ENCODE assay signal across 12 mouse cellular contexts in the genomic region with DNA sequence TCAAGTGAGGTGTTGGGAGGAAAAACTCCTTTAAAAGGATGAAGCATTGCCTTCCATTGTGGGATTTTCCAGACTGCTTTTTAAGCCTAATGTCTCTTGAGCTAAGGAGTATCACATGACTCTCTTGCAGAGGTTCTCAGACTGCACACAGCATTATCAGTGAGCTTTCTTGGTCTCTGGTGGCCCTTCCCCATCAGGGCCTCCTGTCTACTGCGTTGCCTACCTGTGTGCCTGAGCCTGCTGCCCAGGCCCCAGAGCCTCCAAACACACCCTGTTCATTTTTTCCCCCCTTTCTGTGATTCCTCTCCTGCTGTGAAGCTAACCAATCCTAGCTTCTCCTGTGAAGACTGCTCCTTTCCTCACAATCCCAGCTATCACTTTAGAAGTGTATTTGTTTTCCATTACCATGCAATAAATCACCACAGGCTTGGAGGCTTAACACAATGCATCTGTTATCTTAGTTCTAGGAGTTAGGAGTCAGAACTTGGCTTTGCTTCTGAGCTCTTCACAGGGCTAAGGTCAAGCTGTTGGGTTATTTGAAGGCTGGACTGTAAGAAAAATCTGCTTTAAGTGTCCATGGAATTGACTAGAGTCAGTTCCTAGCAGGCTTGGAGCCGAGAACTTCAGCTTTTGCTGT.
DNase-seq lines count a peak whose midpoint lies in the region; ATAC-seq and TF ChIP-seq lines count a peak whose summit lies in the region.
"Had no signal": no experiment of that assay in that cellular context is flagged by ENCODE, and none has a peak within 500 bp of the region (broad histone marks: within the 10 kb centered on the region; RNA-seq: fewer than 3 reads in every experiment).

No protein-coding gene starts in this region.

- H3K27ac ChIP-seq in kidney, postnatal 0 days: 0 out of 2 replicates have a peak overlapping the region, but pooled peaks have one; percentile 1
- H3K27ac ChIP-seq: hindbrain, embryonic 15.5 days; liver, embryonic 15.5 days; neural tube, embryonic 15.5 days had no signal

- ATAC-seq in kidney, postnatal 0 days (replicated peaks; ENCODE audit: low FRiP score, low read depth): no peak
- ATAC-seq in erythroid progenitor cell, adult 5-6 weeks (replicated peaks; ENCODE audit: low FRiP score, poor library complexity, severe bottlenecking): no peak
- ATAC-seq: activated CD4-positive, CD25-positive, alpha-beta regulatory T cell, adult 4 months had no signal

- H3K4me1 ChIP-seq in kidney, postnatal 0 days (replicated peaks; ENCODE audit: insufficient read depth, low read length): peaks cover 5% of the 10 kb centered on the region; the same call in 1 of the 2 replicates
- H3K4me1 ChIP-seq: hindbrain, embryonic 15.5 days; liver, embryonic 15.5 days had no signal

- no peak overlapping the region for H3K9ac ChIP-seq in kidney, postnatal 0 days (ENCODE audit: low read depth, low read length)
- H3K9ac ChIP-seq: hindbrain, embryonic 15.5 days; liver, embryonic 15.5 days; neural tube, embryonic 15.5 days had no signal

- peak; percentile 4 for DNase-seq in kidney, adult 11 months
- DNase-seq in kidney, adult 18-20 months: no peak
- peak; percentile 6 for DNase-seq in ovary, adult 18-20 months (ENCODE audit: low spot score)
- DNase-seq in ovary, postnatal 10 days (ENCODE audit: low spot score): no peak
- DNase-seq in kidney, postnatal 0 days (ENCODE audit: low spot score): peak; percentile 86
- no peak for DNase-seq in spleen, adult 18-20 months
- DNase-seq: heart, adult 18-20 months had no signal

- TF ChIP-seq CTCF in kidney, postnatal 0 days (IDR thresholded peaks at IDR 0.05; ENCODE audit: low read depth): no peak

- H3K27me3 ChIP-seq in kidney, postnatal 0 days (ENCODE audit: insufficient read depth, low read length): no peaks in the 10 kb centered on the region
- H3K27me3 ChIP-seq: hindbrain, embryonic 15.5 days; liver, embryonic 15.5 days; neural tube, embryonic 15.5 days had no signal

- H3K9me3 ChIP-seq in kidney, postnatal 0 days (replicated peaks; ENCODE audit: low read length): no peaks in the 10 kb centered on the region
- H3K9me3 ChIP-seq: hindbrain, embryonic 15.5 days; liver, embryonic 15.5 days; neural tube, embryonic 15.5 days had no signal

- WGBS in kidney, postnatal 0 days: 38% methylated on average over 2 of the region's 2 CpGs

- no peak overlapping the region for H3K4me2 ChIP-seq in kidney, postnatal 0 days (ENCODE audit: low read length)
- H3K4me2 ChIP-seq: hindbrain, embryonic 15.5 days; liver, embryonic 15.5 days; neural tube, embryonic 15.5 days had no signal

- no peak overlapping the region for H3K4me3 ChIP-seq in kidney, postnatal 0 days (replicated peaks; ENCODE audit: low read depth, low read length)
- H3K4me3 ChIP-seq: hindbrain, embryonic 15.5 days; liver, embryonic 15.5 days; neural tube, embryonic 15.5 days had no signal

- H3K36me3 ChIP-seq in kidney, postnatal 0 days (ENCODE audit: insufficient read depth, low read length): no peaks in the 10 kb centered on the region
- H3K36me3 ChIP-seq: hindbrain, embryonic 15.5 days; liver, embryonic 15.5 days; neural tube, embryonic 15.5 days had no signal

Comparison
In these comparisons a context has a peak if more than half of its experiments do, and no peak if none do; other contexts are left out.
1. DNase-seq: peak in kidney, adult 11 months (single experiment), ovary, adult 18-20 months (single experiment) and kidney, postnatal 0 days (single experiment); none in kidney, adult 18-20 months (single experiment), ovary, postnatal 10 days (single experiment) and spleen, adult 18-20 months (0 of 2).